16 mouse cellular contexts compared by ENCODE assay signal in genomic region chr17:62171532-62171931, GRCm38 (mm10).
"Had no signal": no experiment of that assay in that cellular context is flagged by ENCODE, and none has a peak within 500 bp of the region (broad histone marks: within the 10 kb centered on the region; RNA-seq: fewer than 3 reads in every experiment).

No protein-coding gene starts in this region.

- H3K36me3 ChIP-seq: midbrain, embryonic 13.5 days; midbrain, embryonic 15.5 days; neural tube, embryonic 12.5 days; stomach, embryonic 15.5 days had no signal

- H3K9me3 ChIP-seq: megakaryocyte, embryonic 14.5 days; midbrain, embryonic 13.5 days; midbrain, embryonic 15.5 days; neural tube, embryonic 12.5 days; stomach, embryonic 15.5 days had no signal

- DNase-seq: liver, postnatal 0 days; lung, adult 2 months; lung, postnatal 10 days; lung, postnatal 36 days; right cerebral cortex, postnatal 14 days; thymus, adult 2 months; thymus, postnatal 25 days; thymus, postnatal 4 days had no signal

- H3K27ac ChIP-seq: macrophage; midbrain, embryonic 13.5 days; midbrain, embryonic 15.5 days; neural tube, embryonic 12.5 days; stomach, embryonic 15.5 days; stomach, postnatal 0 days had no signal

- H3K27me3 ChIP-seq: megakaryocyte, embryonic 14.5 days; midbrain, embryonic 13.5 days; midbrain, embryonic 15.5 days; neural tube, embryonic 12.5 days; stomach, embryonic 15.5 days had no signal

- H3K4me3 ChIP-seq: megakaryocyte, embryonic 14.5 days; midbrain, embryonic 13.5 days; midbrain, embryonic 15.5 days; neural tube, embryonic 12.5 days; stomach, embryonic 15.5 days had no signal

- ATAC-seq: liver, postnatal 0 days; midbrain, embryonic 13.5 days; midbrain, embryonic 15.5 days had no signal

- H3K4me2 ChIP-seq: midbrain, embryonic 11.5 days; midbrain, embryonic 13.5 days; midbrain, embryonic 15.5 days; neural tube, embryonic 12.5 days; stomach, embryonic 15.5 days had no signal

- H3K4me1 ChIP-seq: megakaryocyte, embryonic 14.5 days; midbrain, embryonic 13.5 days; midbrain, embryonic 15.5 days; neural tube, embryonic 12.5 days; stomach, embryonic 15.5 days had no signal

- H3K9ac ChIP-seq: liver, postnatal 0 days; midbrain, embryonic 13.5 days; midbrain, embryonic 15.5 days; neural tube, embryonic 12.5 days; stomach, embryonic 15.5 days had no signal
